Mouse (Mus musculus): Measurements from ENCODE around the gene Gm10337. TPM values are rescaled to one million over a fixed set of nuclear protein-coding genes. Genes with fewer than 3 reads are reported as not detected.

Gene Gm10337
- polyA plus RNA-seq, 1 experiment from 2014 or later = not detected

- peaks cover 38% of the 10 kb centered on the region for H3K4me1 ChIP-seq (ENCODE audit: control insufficient read depth, insufficient read depth, low read length)
- peak overlapping the region; percentile 79 for H3K27ac ChIP-seq (ENCODE audit: low read depth, low read length)
- peak overlapping the region; percentile 43 for H3K4me3 ChIP-seq (ENCODE audit: low read depth, low read length)
- peak; percentile 94 for ATAC-seq (ENCODE audit: low read depth)
- H3K27me3 ChIP-seq (ENCODE audit: control insufficient read depth, insufficient read depth, low read length) = no peaks in the 10 kb centered on the region
- H3K36me3 ChIP-seq (ENCODE audit: control insufficient read depth, insufficient read depth, low read length) = peaks cover 6% of the 10 kb centered on the region; the same call in 1 of the 2 replicates
- WGBS = 3% methylated on average over 34 of the region's 34 CpGs
- H3K9ac ChIP-seq (replicated peaks; ENCODE audit: low read depth, low read length) = peak overlapping the region; percentile 44
- H3K9me3 ChIP-seq (ENCODE audit: control insufficient read depth, low read length) = no peaks in the 10 kb centered on the region
- peak overlapping the region; percentile 51 for H3K4me2 ChIP-seq (ENCODE audit: low read depth, low read length)
Measured at GRCm38 (mm10) chr15:102510590-102511284, 7.2 kb downstream of the Gm10337 start.

- peak overlapping the region; percentile 79 for H3K27ac ChIP-seq (ENCODE audit: low read depth, low read length)
- H3K9me3 ChIP-seq (ENCODE audit: control insufficient read depth, low read length) = no peaks in the 10 kb centered on the region
- H3K4me2 ChIP-seq (ENCODE audit: low read depth, low read length) = peak overlapping the region; percentile 51
- no peaks in the 10 kb centered on the region for H3K27me3 ChIP-seq (ENCODE audit: control insufficient read depth, insufficient read depth, low read length)
- H3K4me3 ChIP-seq (ENCODE audit: low read depth, low read length) = no peak overlapping the region
- 8% methylated on average over 6 of the region's 6 CpGs for WGBS
- peaks cover 42% of the 10 kb centered on the region for H3K4me1 ChIP-seq (ENCODE audit: control insufficient read depth, insufficient read depth, low read length)
- no peak overlapping the region for H3K9ac ChIP-seq (replicated peaks; ENCODE audit: low read depth, low read length)
- H3K36me3 ChIP-seq (ENCODE audit: control insufficient read depth, insufficient read depth, low read length) = peaks cover 6% of the 10 kb centered on the region; the same call in 1 of the 2 replicates
- ATAC-seq (ENCODE audit: low read depth) = no peak
Measured at GRCm38 (mm10) chr15:102511285-102511833, 7.8 kb downstream of the Gm10337 start.

GRCm38 (mm10) chr15:102512010-102512409 lies 8.5 kb downstream of the Gm10337 start:
- ATAC-seq (ENCODE audit: low read depth) = no peak
- Histone ChIP-seq H3K4me3 (ENCODE audit: low read depth, low read length) (0 out of 2 replicates have a peak overlapping the region, but pooled peaks have one; percentile 3), H3K36me3 (ENCODE audit: control insufficient read depth, insufficient read depth, low read length) (peaks cover 6% of the 10 kb centered on the region; the same call in 1 of the 2 replicates), H3K27ac (ENCODE audit: low read depth, low read length) (peak overlapping the region; percentile 79), H3K9me3 (ENCODE audit: control insufficient read depth, low read length) (no peaks in the 10 kb centered on the region), H3K4me1 (ENCODE audit: control insufficient read depth, insufficient read depth, low read length) (peaks cover 42% of the 10 kb centered on the region), H3K9ac (replicated peaks; ENCODE audit: low read depth, low read length) (no peak overlapping the region), H3K4me2 (ENCODE audit: low read depth, low read length) (peak overlapping the region; percentile 51), H3K27me3 (ENCODE audit: control insufficient read depth, insufficient read depth, low read length) (no peaks in the 10 kb centered on the region)
- WGBS = 26% methylated on average over 5 of the region's 5 CpGs

GRCm38 (mm10) chr15:102512471-102512870 lies 8.9 kb downstream of the Gm10337 start:
- peak overlapping the region; percentile 51; the same call in 1 of the 2 replicates for H3K4me2 ChIP-seq (ENCODE audit: low read depth, low read length)
- peaks cover 6% of the 10 kb centered on the region; the same call in 1 of the 2 replicates for H3K36me3 ChIP-seq (ENCODE audit: control insufficient read depth, insufficient read depth, low read length)
- H3K9ac ChIP-seq (replicated peaks; ENCODE audit: low read depth, low read length) = no peak overlapping the region
- H3K27ac ChIP-seq (ENCODE audit: low read depth, low read length) = peak overlapping the region; percentile 79; the same call in 1 of the 2 replicates
- no peak for ATAC-seq (ENCODE audit: low read depth)
- no peaks in the 10 kb centered on the region for H3K27me3 ChIP-seq (ENCODE audit: control insufficient read depth, insufficient read depth, low read length)
- H3K9me3 ChIP-seq (ENCODE audit: control insufficient read depth, low read length) = no peaks in the 10 kb centered on the region
- H3K4me3 ChIP-seq (ENCODE audit: low read depth, low read length) = no peak overlapping the region
- H3K4me1 ChIP-seq (ENCODE audit: control insufficient read depth, insufficient read depth, low read length) = peaks cover 42% of the 10 kb centered on the region

- H3K9ac ChIP-seq (replicated peaks; ENCODE audit: low read depth, low read length) = no peak overlapping the region
- H3K4me1 ChIP-seq (ENCODE audit: control insufficient read depth, insufficient read depth, low read length) = peaks cover 42% of the 10 kb centered on the region
- 71% methylated on average over 3 of the region's 3 CpGs for WGBS
- H3K36me3 ChIP-seq (ENCODE audit: control insufficient read depth, insufficient read depth, low read length) = peaks cover 5% of the 10 kb centered on the region; the same call in 1 of the 2 replicates
- H3K9me3 ChIP-seq (ENCODE audit: control insufficient read depth, low read length) = no peaks in the 10 kb centered on the region
- H3K4me3 ChIP-seq (ENCODE audit: low read depth, low read length) = no peak overlapping the region
- H3K27ac ChIP-seq (ENCODE audit: low read depth, low read length) = no peak overlapping the region; the same call in 1 of the 2 replicates
- H3K4me2 ChIP-seq (ENCODE audit: low read depth, low read length) = no peak overlapping the region
- no peak for ATAC-seq (ENCODE audit: low read depth)
- H3K27me3 ChIP-seq (ENCODE audit: control insufficient read depth, insufficient read depth, low read length) = no peaks in the 10 kb centered on the region
Measured at GRCm38 (mm10) chr15:102513004-102513403, 9.5 kb downstream of the Gm10337 start.

- H3K36me3 ChIP-seq (ENCODE audit: control insufficient read depth, insufficient read depth, low read length) = no peaks in the 10 kb centered on the region
- peak overlapping the region; percentile 73 for H3K9ac ChIP-seq (replicated peaks; ENCODE audit: low read depth, low read length)
- peak overlapping the region; percentile 98 for H3K4me2 ChIP-seq (ENCODE audit: low read depth, low read length)
- H3K4me3 ChIP-seq (ENCODE audit: low read depth, low read length) = peak overlapping the region; percentile 53; the same call in 1 of the 2 replicates
- peaks cover 39% of the 10 kb centered on the region for H3K4me1 ChIP-seq (ENCODE audit: control insufficient read depth, insufficient read depth, low read length)
- H3K27ac ChIP-seq (ENCODE audit: low read depth, low read length) = no peak overlapping the region
- no peaks in the 10 kb centered on the region for H3K9me3 ChIP-seq (ENCODE audit: control insufficient read depth, low read length)
- no peaks in the 10 kb centered on the region for H3K27me3 ChIP-seq (ENCODE audit: control insufficient read depth, insufficient read depth, low read length)
- WGBS = 86% methylated on average over 2 of the region's 2 CpGs
- ATAC-seq (ENCODE audit: low read depth) = no peak
Measured at GRCm38 (mm10) chr15:102515261-102515660, 11.7 kb downstream of the Gm10337 start.

GRCm38 (mm10) chr15:102515791-102516190 lies 12.3 kb downstream of the Gm10337 start:
- Histone ChIP-seq H3K9ac (replicated peaks; ENCODE audit: low read depth, low read length) (peak overlapping the region; percentile 73), H3K4me2 (ENCODE audit: low read depth, low read length) (peak overlapping the region; percentile 98), H3K36me3 (ENCODE audit: control insufficient read depth, insufficient read depth, low read length) (no peaks in the 10 kb centered on the region), H3K27ac (ENCODE audit: low read depth, low read length) (peak overlapping the region; percentile 98; the same call in 1 of the 2 replicates), H3K27me3 (ENCODE audit: control insufficient read depth, insufficient read depth, low read length) (no peaks in the 10 kb centered on the region), H3K4me1 (ENCODE audit: control insufficient read depth, insufficient read depth, low read length) (peaks cover 39% of the 10 kb centered on the region), H3K4me3 (ENCODE audit: low read depth, low read length) (peak overlapping the region; percentile 53), H3K9me3 (ENCODE audit: control insufficient read depth, low read length) (no peaks in the 10 kb centered on the region)
- ATAC-seq (ENCODE audit: low read depth) = no peak
- 50% methylated on average over 4 of the region's 4 CpGs for WGBS

GRCm38 (mm10) chr15:102516293-102516692 lies 12.8 kb downstream of the Gm10337 start:
- Histone ChIP-seq H3K4me3 (ENCODE audit: low read depth, low read length) (peak overlapping the region; percentile 53), H3K9me3 (ENCODE audit: control insufficient read depth, low read length) (no peaks in the 10 kb centered on the region), H3K36me3 (ENCODE audit: control insufficient read depth, insufficient read depth, low read length) (no peaks in the 10 kb centered on the region), H3K27ac (ENCODE audit: low read depth, low read length) (peak overlapping the region; percentile 98), H3K9ac (replicated peaks; ENCODE audit: low read depth, low read length) (peak overlapping the region; percentile 73), H3K27me3 (ENCODE audit: control insufficient read depth, insufficient read depth, low read length) (no peaks in the 10 kb centered on the region), H3K4me1 (ENCODE audit: control insufficient read depth, insufficient read depth, low read length) (peaks cover 36% of the 10 kb centered on the region), H3K4me2 (ENCODE audit: low read depth, low read length) (peak overlapping the region; percentile 98)
- WGBS = 2% methylated on average over 11 of the region's 12 CpGs
- ATAC-seq (ENCODE audit: low read depth) = no peak
